In genomic region chr19:7314976-7315586, GRCm38 (mm10) we compare ENCODE assay signal across 10 mouse cellular contexts. TPM values are rescaled to one million over a fixed set of nuclear protein-coding genes. Genes with fewer than 3 reads are reported as not detected.
DNase-seq lines count a peak whose midpoint lies in the region; ATAC-seq and TF ChIP-seq lines count a peak whose summit lies in the region.
"Had no signal": no experiment of that assay in that cellular context is flagged by ENCODE, and none has a peak within 500 bp of the region (broad histone marks: within the 10 kb centered on the region; RNA-seq: fewer than 3 reads in every experiment).

No protein-coding gene starts in this region.

- peak; percentile 57 for DNase-seq in adrenal gland, postnatal 25 days
- DNase-seq in adrenal gland, adult 2 months: no peak
- DNase-seq in left cerebral cortex, adult 2 months (ENCODE audit: extremely low spot score in 1 of 2, low spot score in 2 of 2): no peak
- DNase-seq in left cerebral cortex, adult 11 months (ENCODE audit: low spot score): no peak
- DNase-seq in cerebellum, postnatal 10 days: peak; percentile 86 to 88
- DNase-seq in kidney, adult 2 months: no peak
- DNase-seq: liver, embryonic 13.5 days; thymus, adult 2 months had no signal

- peak overlapping the region; percentile 38; the same call in 1 of the 2 replicates for H3K27ac ChIP-seq in left cerebral cortex, adult 2 months
- H3K27ac ChIP-seq in kidney, adult 2 months (ENCODE audit: insufficient read depth, low read depth, low read length): no peak overlapping the region
- H3K27ac ChIP-seq: liver, embryonic 13.5 days had no signal

- H3K27me3 ChIP-seq in kidney, adult 2 months (replicated peaks; ENCODE audit: control insufficient read depth, insufficient read depth, low read length): no peaks in the 10 kb centered on the region
- H3K27me3 ChIP-seq: liver, embryonic 13.5 days had no signal

- no peak for TF ChIP-seq POLR2A in kidney, adult 2 months (IDR thresholded peaks at IDR 0.05; ENCODE audit: low read depth, low read length)

- ATAC-seq in monocyte, adult 5-6 weeks (replicated peaks; ENCODE audit: insufficient number of reproducible peaks, low FRiP score, low TSS enrichment, poor library complexity, severe bottlenecking): 0 out of 2 replicates have a peak, but pooled peaks have one; percentile 40
- no peak for ATAC-seq in erythroblast, adult 5-6 weeks (replicated peaks; ENCODE audit: low FRiP score, poor library complexity, severe bottlenecking)

- WGBS in kidney, adult 2 months: 67% methylated on average over 8 of the region's 8 CpGs

- H3K4me3 ChIP-seq in left cerebral cortex, adult 2 months: no peak overlapping the region
- no peak overlapping the region for H3K4me3 ChIP-seq in kidney, adult 2 months (ENCODE audit: insufficient read depth, low read depth, low read length)
- H3K4me3 ChIP-seq: liver, embryonic 13.5 days had no signal

- TF ChIP-seq CTCF in left cerebral cortex, adult 2 months (IDR thresholded peaks at IDR 0.05): no peak
- TF ChIP-seq CTCF in kidney, adult 2 months (conservative IDR thresholded peaks at IDR 0.05; ENCODE audit: insufficient read depth, insufficient read length, low read depth, low read length): no peak

- no peaks in the 10 kb centered on the region for H3K36me3 ChIP-seq in kidney, adult 2 months (ENCODE audit: control insufficient read depth, insufficient read depth, low read length)
- H3K36me3 ChIP-seq: liver, embryonic 13.5 days had no signal

- peaks cover 41% of the 10 kb centered on the region for H3K4me1 ChIP-seq in kidney, adult 2 months (ENCODE audit: control insufficient read depth, insufficient read depth, low read length)

- intact Hi-C loops in left cerebral cortex, adult 2 months (cut with DNase I): no loop called here

RNA-seq across cellular contexts. Expression of gene Mark2, which starts 26.6 kb away (rescaled TPM):
- 85.5 and 96.0 TPM in 2 replicates for total RNA-seq in adrenal gland, postnatal 25 days (2021)
- total RNA-seq in adrenal gland, adult 2 months (2021): 10 to 100 TPM; 70.2 to 71.5 TPM
- 104 and 124 TPM in 2 replicates for polyA plus RNA-seq in adrenal gland, adult 2 months (2012; rRNA removed)
- 100 to 1,000 TPM; 133 to 148 TPM for total RNA-seq in left cerebral cortex, adult 2 months (2021)
- total RNA-seq in monocyte, adult 5-6 weeks (2017): 24.9 to 78.8 TPM (median 41.5 TPM) in 3 replicates
- total RNA-seq in erythroblast, adult 5-6 weeks (2015; ENCODE audit: low replicate concordance): 39.9 and 57.1 TPM in 2 replicates
- 19.4 and 48.1 TPM in 2 replicates for total RNA-seq in erythroblast, adult 5-6 weeks (2017; ENCODE audit: low replicate concordance)
- 85.0 and 86.5 TPM in 2 replicates for polyA plus RNA-seq in kidney, adult 2 months (2012; rRNA removed)

RNA-seq across cellular contexts. Expression of gene Rcor2, which starts 48.0 kb away (rescaled TPM):
- total RNA-seq in adrenal gland, postnatal 25 days (2021): 5.6 and 6.0 TPM in 2 replicates
- 1 to 10 TPM; 1.9 to 6.3 TPM for total RNA-seq in adrenal gland, adult 2 months (2021)
- polyA plus RNA-seq in adrenal gland, adult 2 months (2012; rRNA removed): 4.7 and 7.4 TPM in 2 replicates
- total RNA-seq in left cerebral cortex, adult 2 months (2021): 10 to 100 TPM; 14.3 to 14.7 TPM
- total RNA-seq in monocyte, adult 5-6 weeks (2017): not detected in 3 replicates
- total RNA-seq in erythroblast, adult 5-6 weeks (2015; ENCODE audit: low replicate concordance): not detected in 2 replicates
- 0.17 TPM in 1 of 2 replicates, not detected in the other for total RNA-seq in erythroblast, adult 5-6 weeks (2017; ENCODE audit: low replicate concordance)
- polyA plus RNA-seq in kidney, adult 2 months (2012; rRNA removed): 1.5 and 1.8 TPM in 2 replicates

Comparison
In these comparisons a context has a peak if more than half of its experiments do, and no peak if none do; other contexts are left out.
1. DNase-seq: peak in adrenal gland, postnatal 25 days (single experiment) and cerebellum, postnatal 10 days (2 of 2); none in adrenal gland, adult 2 months (single experiment), left cerebral cortex, adult 2 months (0 of 2), left cerebral cortex, adult 11 months (single experiment) and kidney, adult 2 months (single experiment).